Mouse (Mus musculus) CD8-positive naive resting alpha-beta T cell, adult 2 months (primary cell): ENCODE data around the gene Cldn19.

ENCODE experiments used
- DNase-seq, 2 experiments: peaks; one replicate each; pipeline ENCODE4 v3.0.0; 2022; ENCODE audit warnings: low read depth in 2 of 2, low spot score in 2 of 2

Gene Cldn19

DNA sequence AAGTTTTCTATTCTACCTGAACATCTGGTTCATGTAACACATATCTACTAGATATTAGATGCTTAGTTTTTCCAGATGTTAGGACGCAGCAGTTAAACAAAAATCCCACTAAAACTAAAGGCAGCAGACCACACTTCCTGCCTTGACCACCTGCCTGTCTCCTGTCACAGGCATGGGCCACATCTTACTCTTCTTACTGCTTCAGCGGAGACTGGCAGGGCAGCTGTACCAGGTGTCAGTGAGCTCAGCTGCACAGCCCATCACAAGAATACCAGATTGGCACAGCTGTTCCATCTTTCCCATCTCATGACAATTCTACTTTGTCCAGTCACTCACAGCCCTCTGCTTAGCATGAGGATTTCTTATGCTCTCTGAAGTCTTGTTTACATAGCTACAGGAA lies 42.1 kb downstream of the Cldn19 start:
- DNase-seq, result no peak

DNA sequence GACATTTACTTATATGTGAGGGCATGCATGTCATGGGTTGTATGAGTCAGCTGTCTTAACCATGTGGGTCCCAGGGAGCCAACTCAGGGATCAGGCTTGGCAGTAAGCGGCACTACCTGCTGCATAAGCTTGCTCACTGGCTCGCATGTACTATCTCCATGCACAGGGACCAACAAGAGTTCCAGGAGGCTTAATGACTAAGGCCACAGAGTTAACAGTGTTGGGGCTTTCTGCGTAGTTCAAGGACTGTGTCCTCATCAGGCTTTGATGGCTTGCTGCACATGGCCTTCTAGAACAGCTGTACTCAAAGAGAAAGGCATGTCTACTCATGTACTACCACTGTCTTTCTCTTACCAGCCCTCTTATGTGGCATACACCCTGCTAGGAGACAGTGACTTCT lies 45.5 kb downstream of the Cldn19 start:
- DNase-seq, result no peak

DNA sequence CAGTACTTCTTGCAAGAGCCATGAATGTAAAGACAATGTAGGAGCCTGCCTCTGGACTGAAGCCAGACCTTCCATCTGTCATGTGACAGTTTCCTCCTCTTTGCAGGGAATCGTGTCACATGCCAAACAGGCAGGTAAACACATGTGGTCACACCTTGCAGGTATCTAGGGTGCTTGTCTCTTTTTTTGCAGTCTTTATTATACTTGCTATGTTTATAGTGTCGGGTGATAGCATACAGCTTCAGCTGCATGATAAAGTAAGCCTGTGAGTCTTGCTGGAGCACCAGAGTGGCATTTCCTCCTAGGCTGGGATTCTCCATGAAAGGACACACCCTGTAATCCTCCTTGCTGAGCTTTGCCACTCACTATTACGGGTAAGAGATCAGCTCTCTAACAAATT lies 46.6 kb downstream of the Cldn19 start:
- no peak for DNase-seq

DNA sequence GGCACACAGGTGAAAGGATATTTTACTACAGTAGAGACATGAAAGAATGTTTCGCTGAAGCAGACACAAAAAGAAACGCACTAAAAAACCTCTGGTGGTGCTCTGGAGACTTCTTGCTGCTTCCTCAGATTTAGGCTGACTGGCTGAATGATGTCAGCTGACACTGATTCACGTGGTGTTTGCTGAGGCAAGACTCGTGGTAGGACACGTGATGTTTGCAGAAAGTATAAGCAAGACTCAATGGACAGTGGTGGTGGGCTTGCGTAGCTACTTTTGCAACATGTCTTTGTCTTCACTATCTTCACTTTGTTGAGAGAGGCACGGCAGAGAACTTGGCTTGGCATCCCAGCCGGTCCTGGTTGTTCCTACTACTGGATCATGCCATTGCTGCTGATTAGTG lies 48.1 kb downstream of the Cldn19 start:
- DNase-seq, result no peak

DNA sequence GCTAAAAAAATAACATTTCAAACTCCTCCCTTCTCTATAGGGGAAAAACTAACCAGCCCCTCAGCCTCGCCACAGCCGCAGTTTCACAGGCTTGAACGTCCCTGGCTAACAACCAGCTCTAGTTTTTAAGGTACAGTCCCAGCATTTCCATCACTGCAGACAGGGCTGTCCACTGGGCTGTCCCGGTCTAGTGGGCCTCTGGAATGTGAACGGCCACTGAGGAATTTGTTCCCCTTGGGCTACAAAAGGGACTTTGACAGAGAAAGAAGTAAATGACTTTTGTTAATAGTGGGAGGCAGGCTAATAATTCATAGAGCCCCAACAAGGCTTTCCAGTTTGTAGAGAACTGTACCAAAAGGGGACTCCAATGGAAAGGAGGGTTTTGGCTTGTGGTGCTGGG lies 50.2 kb downstream of the Cldn19 start:
- no peak for DNase-seq
